In genomic region chr3:20655345-20655744, GRCm38 (mm10) we compare ENCODE assay signal across 11 mouse cellular contexts.
DNase-seq lines count a peak whose midpoint lies in the region; ATAC-seq and TF ChIP-seq lines count a peak whose summit lies in the region.
"Had no signal": no experiment of that assay in that cellular context is flagged by ENCODE, and none has a peak within 500 bp of the region (broad histone marks: within the 10 kb centered on the region; RNA-seq: fewer than 3 reads in every experiment).

No protein-coding gene starts in this region.

- DNase-seq in cerebellum, adult 8-10 months, result peak; percentile 39
- DNase-seq in cerebellum, adult 11-12 months, result no peak
- DNase-seq in lung, embryonic 14.5 days, result peak; percentile 75
- no peak for DNase-seq in lung, postnatal 4 days
- peak; percentile 24 for DNase-seq in fibroblast of lung, adult 2 months (ENCODE audit: low read depth)
- DNase-seq in left cerebral cortex, postnatal 25 days (ENCODE audit: low spot score in 2 of 2), result peak; percentile 42 to 68
- DNase-seq in thymus, adult 2 months, result no peak
- DNase-seq in ovary, adult 18-20 months (ENCODE audit: low spot score), result no peak

- no peaks in the 10 kb centered on the region for H3K9me3 ChIP-seq in lung, embryonic 14.5 days (ENCODE audit: low read depth, low read length)
- H3K9me3 ChIP-seq: limb, embryonic 15.5 days; stomach, embryonic 15.5 days had no signal

- peak; percentile 67 for TF ChIP-seq CTCF in lung, embryonic 14.5 days (IDR thresholded peaks at IDR 0.05; ENCODE audit: low read depth)
- no peak for TF ChIP-seq CTCF in thymus, adult 2 months (IDR thresholded peaks at IDR 0.05; ENCODE audit: borderline replicate concordance, control insufficient read depth, extremely low read depth, insufficient read depth, low read length, poor library complexity)

- no peak for TF ChIP-seq POLR2A in thymus, adult 2 months (IDR thresholded peaks at IDR 0.05; ENCODE audit: control insufficient read depth, extremely low read depth, insufficient read depth, low read length, poor library complexity)

- H3K36me3 ChIP-seq in lung, embryonic 14.5 days (ENCODE audit: insufficient read depth), result no peaks in the 10 kb centered on the region
- no peaks in the 10 kb centered on the region for H3K36me3 ChIP-seq in thymus, adult 2 months (ENCODE audit: control insufficient read depth, insufficient read depth, low read length)
- H3K36me3 ChIP-seq: limb, embryonic 15.5 days; stomach, embryonic 15.5 days had no signal

- no peak overlapping the region for H3K4me2 ChIP-seq in lung, embryonic 14.5 days
- H3K4me2 ChIP-seq: limb, embryonic 15.5 days; stomach, embryonic 15.5 days had no signal

- no peak overlapping the region for H3K27ac ChIP-seq in lung, embryonic 14.5 days (ENCODE audit: low read depth)
- no peak overlapping the region for H3K27ac ChIP-seq in thymus, adult 2 months (ENCODE audit: control insufficient read depth, insufficient read depth, low read length)
- H3K27ac ChIP-seq: limb, embryonic 15.5 days; stomach, embryonic 15.5 days had no signal

- no peaks in the 10 kb centered on the region for H3K4me1 ChIP-seq in lung, embryonic 14.5 days (ENCODE audit: insufficient read depth)
- no peaks in the 10 kb centered on the region for H3K4me1 ChIP-seq in thymus, adult 2 months (replicated peaks; ENCODE audit: control insufficient read depth, insufficient read depth, low read length)
- H3K4me1 ChIP-seq: limb, embryonic 15.5 days; stomach, embryonic 15.5 days had no signal

- 3% methylated on average over 1 of the region's 1 CpGs for WGBS in lung, embryonic 14.5 days
- 27% methylated on average over 1 of the region's 1 CpGs for WGBS in thymus, adult 2 months

- intact Hi-C loops in left cerebral cortex, postnatal 25 days (cut with DNase I), result loop anchor here (5.0 to 10.0 kb wide), 6 partner anchors 822 to 1649 kb away; partner anchors contain the start of gene Tbl1xr1

- H3K27me3 ChIP-seq in lung, embryonic 14.5 days (ENCODE audit: insufficient read depth, low read length), result no peaks in the 10 kb centered on the region
- H3K27me3 ChIP-seq in thymus, adult 2 months (ENCODE audit: control insufficient read depth, insufficient read depth, low read length), result no peaks in the 10 kb centered on the region
- H3K27me3 ChIP-seq: limb, embryonic 15.5 days; stomach, embryonic 15.5 days had no signal

- no peak for ATAC-seq in lung, embryonic 14.5 days (ENCODE audit: insufficient read depth)

- H3K4me3 ChIP-seq in lung, embryonic 14.5 days (ENCODE audit: low read depth, low read length), result no peak overlapping the region
- no peak overlapping the region for H3K4me3 ChIP-seq in thymus, adult 2 months (ENCODE audit: control insufficient read depth, insufficient read depth, low read length)
- H3K4me3 ChIP-seq: erythroblast, embryonic 14.5 days; limb, embryonic 15.5 days; stomach, embryonic 15.5 days had no signal

- no peak overlapping the region for H3K9ac ChIP-seq in lung, embryonic 14.5 days
- H3K9ac ChIP-seq: limb, embryonic 15.5 days; stomach, embryonic 15.5 days had no signal

Comparison
In these comparisons a context has a peak if more than half of its experiments do, and no peak if none do; other contexts are left out.
1. DNase-seq: peak in cerebellum, adult 8-10 months (single experiment), lung, embryonic 14.5 days (single experiment), fibroblast of lung, adult 2 months (single experiment) and left cerebral cortex, postnatal 25 days (2 of 2); none in cerebellum, adult 11-12 months (single experiment), lung, postnatal 4 days (0 of 2), thymus, adult 2 months (single experiment) and ovary, adult 18-20 months (single experiment).